Mouse (Mus musculus) lung, postnatal 0 days (tissue): ENCODE data around the gene Grem2. TPM values are rescaled to one million over a fixed set of nuclear protein-coding genes. Genes with fewer than 3 reads are reported as not detected.

Source experiments
- ATAC-seq: fragments of 200-750 bp; cut with Nextera tagmentation; 2 replicates; pipeline ENCODE4 v1.8.0; 2017; ENCODE audit warnings: moderate library complexity
- DNase-seq: peaks from one replicate; pipeline ENCODE4 v3.0.0-alpha.2; 2016; ENCODE audit warnings: low spot score
- H3K27ac ChIP-seq: fragments of 300-500 bp; sonication (generic); 2 replicates; pipeline ENCODE4 v1.5.1; 2014; ENCODE audit warnings: antibody characterized with exemption, mild to moderate bottlenecking, low read length, mixed read lengths
- H3K27me3 ChIP-seq: fragments of 300-500 bp; sonication (generic); replicated peaks from 2 replicates; pipeline ENCODE4 v1.6.1; 2014; ENCODE audit warnings: low read length, mixed read lengths; ENCODE audit not compliant: insufficient read depth
- H3K36me3 ChIP-seq: fragments of 300-500 bp; sonication (generic); 2 replicates; pipeline ENCODE4 v1.6.1; 2014; ENCODE audit warnings: low read length, mixed read lengths; ENCODE audit not compliant: insufficient read depth
- H3K4me1 ChIP-seq: fragments of 300-500 bp; sonication (generic); 2 replicates; pipeline ENCODE4 v1.6.1; 2014; ENCODE audit warnings: antibody characterized with exemption, low read depth, low read length, mixed read lengths; ENCODE audit not compliant: insufficient read depth
- H3K4me2 ChIP-seq: fragments of 300-500 bp; sonication (generic); replicated peaks from 2 replicates; pipeline ENCODE4 v1.6.1; 2014; ENCODE audit warnings: low read depth, mild to moderate bottlenecking, low read length, moderate library complexity, mixed read lengths
- H3K4me3 ChIP-seq: fragments of 300-500 bp; sonication (generic); 2 replicates; pipeline ENCODE4 v1.5.1; 2014; ENCODE audit warnings: low read depth, low read length
- H3K9ac ChIP-seq: fragments of 300-500 bp; sonication (generic); replicated peaks from 2 replicates; pipeline ENCODE4 v1.6.1; 2014; ENCODE audit warnings: low read depth, mild to moderate bottlenecking
- H3K9me3 ChIP-seq: fragments of 300-500 bp; sonication (generic); 2 replicates; pipeline ENCODE4 v1.6.1; 2016; ENCODE audit warnings: low read length, mixed read lengths
- CTCF ChIP-seq: IDR thresholded peaks from 2 replicates; pipeline ENCODE4 v1.5.1; 2016; ENCODE audit warnings: antibody characterized with exemption, mild to moderate bottlenecking
- EP300 ChIP-seq: IDR thresholded peaks from 2 replicates; pipeline ENCODE4 v1.6.1; 2016; ENCODE audit warnings: antibody characterized with exemption, mild to moderate bottlenecking, control low read depth
- WGBS: fragments of 180-500 bp; shearing (Covaris S2); extraction: QIAGEN DNeasy Blood & Tissue Kit; methylation state at CpG from one replicate; pipeline ENCODE4 v1.1.7; 2014; 5-methylcytosine and 5-hydroxymethylcytosine counted together
- polyA plus RNA-seq: library from polyadenylated mRNA; unstranded; fragments of >200 nt; fragmentation: Nextera tagmentation; extraction: Ambion mirVana; gene quantifications from 2 replicates; pipeline ENCODE4 v1.2.1, GENCODE M21; 2015

Grem2 gene
- polyA plus RNA-seq, 1 experiment from 2014 or later: 2.7 TPM

GRCm38 (mm10) chr1:174811846-174812245, 109.8 kb downstream of the Grem2 start:
- no peak overlapping the region for H3K4me2 ChIP-seq
- TF ChIP-seq EP300 (no peak), CTCF (no peak)
- no peak for ATAC-seq

DNA sequence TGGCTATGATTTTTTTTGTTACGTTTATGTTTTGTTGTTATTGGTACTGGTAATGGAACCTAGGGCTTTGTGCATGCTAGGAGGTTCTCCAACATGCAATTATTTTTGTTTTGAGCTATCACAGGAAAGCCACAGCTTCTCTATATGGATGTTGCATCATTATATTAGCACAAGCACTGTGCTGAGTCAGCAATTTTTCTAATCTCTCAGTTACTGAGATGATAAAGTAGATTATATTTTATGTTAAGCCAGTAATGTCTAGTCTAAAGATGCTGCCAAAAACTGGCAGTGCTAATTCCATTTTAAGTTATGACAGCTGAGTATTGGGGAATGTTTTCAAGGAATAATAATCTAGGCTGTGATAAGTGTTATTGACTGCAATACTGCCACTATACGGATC, 133.0 kb downstream of the Grem2 start:
- 83% methylated on average over 2 of the region's 2 CpGs for WGBS
- H3K4me1 ChIP-seq: no peaks in the 10 kb centered on the region
- no peak for DNase-seq
- H3K4me2 ChIP-seq: no peak overlapping the region
- no peak overlapping the region for H3K4me3 ChIP-seq
- ATAC-seq: no peak
- no peaks in the 10 kb centered on the region for H3K27me3 ChIP-seq
- H3K27ac ChIP-seq: no peak overlapping the region
- no peak overlapping the region for H3K9ac ChIP-seq
- H3K9me3 ChIP-seq: no peaks in the 10 kb centered on the region
- no peak for TF ChIP-seq EP300
- no peak for TF ChIP-seq CTCF
- H3K36me3 ChIP-seq: no peaks in the 10 kb centered on the region

More at GRCm38 (mm10) chr1:174811846-174812245, 109.8 kb downstream of the Grem2 start:
- no peak overlapping the region for H3K4me3 ChIP-seq
- H3K4me1 ChIP-seq: no peaks in the 10 kb centered on the region
- H3K9me3 ChIP-seq: no peaks in the 10 kb centered on the region
- no peaks in the 10 kb centered on the region for H3K27me3 ChIP-seq
- DNase-seq: no peak
- WGBS: 70% methylated on average over 4 of the region's 4 CpGs
- no peak overlapping the region for H3K9ac ChIP-seq
- H3K36me3 ChIP-seq: no peaks in the 10 kb centered on the region
- no peak overlapping the region for H3K27ac ChIP-seq
